Mouse (Mus musculus) stomach, embryonic 16.5 days (tissue): Measurements from ENCODE around the gene Lrp2. TPM values are rescaled to one million over a fixed set of nuclear protein-coding genes. Genes with fewer than 3 reads are reported as not detected.
A peak's percentile ranks its signal among the peaks of the same experiment; 100 is the strongest.

Source experiments
- ATAC-seq: fragments of 200-750 bp; cut with Nextera tagmentation; 2 replicates; pipeline ENCODE4 v1.8.0; 2017; ENCODE audit warnings: moderate number of reproducible peaks, moderate TSS enrichment; ENCODE audit not compliant: insufficient read depth, low FRiP score
- H3K27ac ChIP-seq: fragments of 300-500 bp; sonication (generic); 2 replicates; pipeline ENCODE4 v1.5.1; 2014; ENCODE audit warnings: low read length
- H3K27me3 ChIP-seq: fragments of 300-500 bp; sonication (generic); 2 replicates; pipeline ENCODE4 v1.6.1; 2014; ENCODE audit warnings: low read length, control low read depth, mixed read lengths; ENCODE audit not compliant: control insufficient read depth, insufficient read depth
- H3K36me3 ChIP-seq: fragments of 300-500 bp; sonication (generic); 2 replicates; pipeline ENCODE4 v1.6.1; 2014; ENCODE audit warnings: low read length; ENCODE audit not compliant: control insufficient read depth, insufficient read depth
- H3K4me1 ChIP-seq: fragments of 300-500 bp; sonication (generic); 2 replicates; pipeline ENCODE4 v1.6.1; 2014; ENCODE audit warnings: low read length, control low read depth, mixed read lengths; ENCODE audit not compliant: control insufficient read depth, insufficient read depth
- H3K4me2 ChIP-seq: fragments of 300-500 bp; sonication (generic); 2 replicates; pipeline ENCODE4 v1.6.1; 2014; ENCODE audit warnings: low read depth, low read length, mixed read lengths
- H3K4me3 ChIP-seq: fragments of 300-500 bp; sonication (generic); replicated peaks from 2 replicates; pipeline ENCODE4 v1.5.1; 2014; ENCODE audit warnings: mild to moderate bottlenecking, low read length
- H3K9ac ChIP-seq: fragments of 300-500 bp; sonication (generic); 2 replicates; pipeline ENCODE4 v1.6.1; 2014; ENCODE audit warnings: low read length
- H3K9me3 ChIP-seq: fragments of 300-500 bp; sonication (generic); replicated peaks from 2 replicates; pipeline ENCODE4 v1.6.1; 2016; ENCODE audit warnings: low read length, control low read depth; ENCODE audit not compliant: control insufficient read depth
- WGBS: fragments of 180-500 bp; shearing (Covaris S2); extraction: QIAGEN DNeasy Blood & Tissue Kit; methylation state at CpG from one replicate; pipeline ENCODE4 v1.1.7; 2014; 5-methylcytosine and 5-hydroxymethylcytosine counted together
- polyA plus RNA-seq: library from polyadenylated mRNA; unstranded; fragments of >200 nt; fragmentation: Nextera tagmentation; extraction: Ambion mirVana; gene quantifications from 2 replicates; pipeline ENCODE4 v1.2.1, GENCODE M21; 2015

Gene Lrp2
- polyA plus RNA-seq, 1 experiment from 2014 or later: 0.63 TPM

GRCm38 (mm10) chr2:69612716-69613115 lies 26.9 kb upstream of the Lrp2 start:
- WGBS: 43% methylated on average over 9 of the region's 9 CpGs
- H3K9ac ChIP-seq: no peak overlapping the region
- H3K9me3 ChIP-seq: no peaks in the 10 kb centered on the region
- H3K4me3 ChIP-seq: no peak overlapping the region
- H3K27me3 ChIP-seq: no peaks in the 10 kb centered on the region
- H3K36me3 ChIP-seq: no peaks in the 10 kb centered on the region
- H3K27ac ChIP-seq: peak overlapping the region; percentile 42; the same call in 1 of the 2 replicates
- no peak overlapping the region for H3K4me2 ChIP-seq
- H3K4me1 ChIP-seq: no peaks in the 10 kb centered on the region
- ATAC-seq: no peak

- Histone ChIP-seq H3K4me1 (no peaks in the 10 kb centered on the region), H3K4me3 (no peak overlapping the region), H3K36me3 (no peaks in the 10 kb centered on the region), H3K27me3 (no peaks in the 10 kb centered on the region), H3K9me3 (no peaks in the 10 kb centered on the region), H3K4me2 (peak overlapping the region; percentile 19; the same call in 1 of the 2 replicates), H3K27ac (peak overlapping the region; percentile 42; the same call in 1 of the 2 replicates), H3K9ac (no peak overlapping the region; the same call in 1 of the 2 replicates)
- 11% methylated on average over 10 of the region's 10 CpGs for WGBS
- peak; percentile 77 for ATAC-seq
These were observed 26.4 kb upstream of the Lrp2 start for GRCm38 (mm10) chr2:69612237-69612636.

DNA sequence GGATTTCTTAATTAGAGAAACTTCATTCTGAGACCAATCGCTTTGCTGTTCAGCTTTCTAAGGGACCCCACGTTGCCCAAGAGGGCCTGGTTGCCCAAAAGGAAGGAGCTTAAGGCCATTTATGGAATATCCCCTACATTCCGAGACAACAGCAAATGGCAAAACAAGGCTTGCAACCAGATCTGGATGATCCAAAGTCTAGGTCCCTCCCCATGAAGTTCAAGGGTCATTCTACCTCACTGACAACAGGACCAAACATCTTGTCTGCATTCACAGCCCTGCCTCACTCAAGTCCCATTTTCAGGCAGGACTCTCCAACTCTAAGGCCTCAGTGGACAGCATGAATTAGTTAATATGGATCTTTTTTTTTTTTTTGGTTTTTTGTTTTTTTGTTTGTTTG lies 20.8 kb upstream of the Lrp2 start:
- H3K27ac ChIP-seq: no peak overlapping the region
- H3K27me3 ChIP-seq: no peaks in the 10 kb centered on the region
- no peaks in the 10 kb centered on the region for H3K9me3 ChIP-seq
- H3K9ac ChIP-seq: no peak overlapping the region
- no peaks in the 10 kb centered on the region for H3K36me3 ChIP-seq
- 91% methylated on average over 3 of the region's 3 CpGs for WGBS
- H3K4me1 ChIP-seq: no peaks in the 10 kb centered on the region
- H3K4me2 ChIP-seq: no peak overlapping the region
- no peak overlapping the region for H3K4me3 ChIP-seq
- no peak for ATAC-seq

GRCm38 (mm10) chr2:69603726-69604393 lies 18.0 kb upstream of the Lrp2 start:
- no peak overlapping the region for H3K27ac ChIP-seq
- H3K4me3 ChIP-seq: no peak overlapping the region
- no peak overlapping the region for H3K9ac ChIP-seq
- no peaks in the 10 kb centered on the region for H3K4me1 ChIP-seq
- ATAC-seq: no peak
- no peaks in the 10 kb centered on the region for H3K9me3 ChIP-seq
- no peaks in the 10 kb centered on the region for H3K27me3 ChIP-seq
- H3K36me3 ChIP-seq: no peaks in the 10 kb centered on the region
- WGBS: 80% methylated on average over 7 of the region's 7 CpGs
- no peak overlapping the region for H3K4me2 ChIP-seq

DNA sequence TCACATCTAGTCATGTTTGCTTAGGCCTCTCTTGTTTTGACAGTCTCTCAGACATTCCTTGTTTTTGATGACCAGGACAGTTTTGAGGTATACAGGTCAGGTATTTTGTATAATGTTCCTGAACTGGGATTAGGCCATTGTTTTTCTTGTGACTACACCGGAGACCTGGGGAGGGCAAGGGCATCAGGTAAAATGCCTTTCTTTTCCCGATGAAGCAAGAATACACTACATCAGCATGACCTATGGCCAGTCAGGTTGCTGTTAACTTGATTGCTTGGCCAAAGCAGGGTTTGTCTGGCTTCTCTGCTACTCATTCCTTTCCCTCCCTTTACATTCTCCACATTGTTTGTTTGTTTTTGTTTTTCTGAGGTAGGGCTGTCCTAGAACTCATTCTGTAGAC lies 7.3 kb upstream of the Lrp2 start:
- no peak overlapping the region for H3K9ac ChIP-seq
- H3K27ac ChIP-seq: no peak overlapping the region
- no peak overlapping the region for H3K4me2 ChIP-seq
- no peaks in the 10 kb centered on the region for H3K9me3 ChIP-seq
- H3K4me3 ChIP-seq: no peak overlapping the region
- WGBS: 57% methylated on average over 2 of the region's 2 CpGs
- no peaks in the 10 kb centered on the region for H3K36me3 ChIP-seq
- H3K27me3 ChIP-seq: peaks cover 6% of the 10 kb centered on the region
- ATAC-seq: no peak
- H3K4me1 ChIP-seq: no peaks in the 10 kb centered on the region

GRCm38 (mm10) chr2:69592536-69592935 lies 6.7 kb upstream of the Lrp2 start:
- H3K9me3 ChIP-seq: no peaks in the 10 kb centered on the region
- H3K36me3 ChIP-seq: no peaks in the 10 kb centered on the region
- H3K27me3 ChIP-seq: peaks cover 13% of the 10 kb centered on the region
- ATAC-seq: no peak
- H3K4me2 ChIP-seq: no peak overlapping the region
- H3K9ac ChIP-seq: no peak overlapping the region
- no peak overlapping the region for H3K4me3 ChIP-seq
- no peaks in the 10 kb centered on the region for H3K4me1 ChIP-seq
- H3K27ac ChIP-seq: no peak overlapping the region
- 26% methylated on average over 1 of the region's 1 CpGs for WGBS

GRCm38 (mm10) chr2:69591966-69592505 lies 6.2 kb upstream of the Lrp2 start:
- Histone ChIP-seq H3K27ac (no peak overlapping the region), H3K9me3 (no peaks in the 10 kb centered on the region), H3K9ac (no peak overlapping the region), H3K36me3 (no peaks in the 10 kb centered on the region), H3K4me2 (no peak overlapping the region), H3K4me1 (no peaks in the 10 kb centered on the region), H3K4me3 (no peak overlapping the region), H3K27me3 (peaks cover 18% of the 10 kb centered on the region)
- ATAC-seq: no peak
- WGBS: 63% methylated on average over 7 of the region's 7 CpGs

GRCm38 (mm10) chr2:69590548-69590947 lies 4.7 kb upstream of the Lrp2 start:
- Histone ChIP-seq H3K27ac (no peak overlapping the region), H3K9me3 (no peaks in the 10 kb centered on the region), H3K36me3 (no peaks in the 10 kb centered on the region), H3K4me1 (peaks cover 5% of the 10 kb centered on the region; the same call in 1 of the 2 replicates), H3K27me3 (peaks cover 28% of the 10 kb centered on the region), H3K4me2 (no peak overlapping the region), H3K9ac (no peak overlapping the region), H3K4me3 (no peak overlapping the region)
- 82% methylated on average over 1 of the region's 1 CpGs for WGBS
- ATAC-seq: no peak

DNA sequence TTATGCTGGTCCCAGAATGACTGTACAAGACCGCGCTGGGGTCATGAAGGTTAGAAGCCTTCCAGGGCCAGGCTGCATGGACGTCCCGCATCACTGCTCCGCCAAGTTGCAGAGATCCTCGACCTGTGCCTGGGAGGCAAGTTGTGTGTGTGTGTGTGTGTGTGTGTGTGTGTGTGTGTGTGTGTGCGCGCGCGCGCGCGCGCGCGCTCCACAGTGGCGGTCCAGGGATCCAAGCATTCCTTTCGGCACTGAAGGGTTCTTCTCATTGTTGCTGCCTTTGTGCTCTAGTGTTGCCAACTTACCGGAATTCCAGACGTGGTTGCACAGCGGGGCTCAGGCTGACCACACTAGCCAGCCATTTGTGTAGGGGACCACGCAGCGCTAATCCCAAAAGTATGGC lies 2.0 kb upstream of the Lrp2 start:
- H3K9me3 ChIP-seq: no peaks in the 10 kb centered on the region
- WGBS: 2% methylated on average over 23 of the region's 23 CpGs
- H3K4me1 ChIP-seq: peaks cover 15% of the 10 kb centered on the region; the same call in 1 of the 2 replicates
- ATAC-seq: no peak
- no peak overlapping the region for H3K9ac ChIP-seq
- H3K4me3 ChIP-seq: no peak overlapping the region
- no peak overlapping the region for H3K27ac ChIP-seq
- H3K36me3 ChIP-seq: no peaks in the 10 kb centered on the region
- peak overlapping the region; percentile 23 for H3K4me2 ChIP-seq
- peaks cover 46% of the 10 kb centered on the region for H3K27me3 ChIP-seq
